Mouse (Mus musculus) ES-E14 (cell line): Measurements from ENCODE around the gene Spint3. TPM values are rescaled to one million over a fixed set of nuclear protein-coding genes. Genes with fewer than 3 reads are reported as not detected.
A peak's percentile ranks its signal among the peaks of the same experiment; 100 is the strongest.

Experiments used
- DNase-seq: peaks from one replicate; pipeline ENCODE4 v3.0.0-alpha.2; 2013; ENCODE audit warnings: low read depth, low spot score
- H3K27ac ChIP-seq: 2 replicates; pipeline ENCODE4 v1.5.1; 2012; ENCODE audit warnings: low read depth, mild to moderate bottlenecking, low read length, moderate library complexity, mixed read lengths; ENCODE audit not compliant: poor library complexity, insufficient read depth, severe bottlenecking
- H3K36me3 ChIP-seq: 2 replicates; pipeline ENCODE4 v1.6.1; 2012; ENCODE audit warnings: mild to moderate bottlenecking, low read length, moderate library complexity, mixed read lengths; ENCODE audit not compliant: control insufficient read depth, poor library complexity, insufficient read depth, severe bottlenecking
- H3K4me1 ChIP-seq, 2 experiments: fragments of 150-350 bp in 1 of 2; sonication (generic) in 1 of 2; 2 replicates each; pipeline ENCODE4 v1.6.1; 2012; ENCODE audit warnings: low read length in 2 of 2, mild to moderate bottlenecking in 1 of 2, mixed read lengths in 1 of 2; ENCODE audit not compliant: control insufficient read depth in 2 of 2, insufficient read depth in 2 of 2, poor library complexity in 1 of 2
- H3K4me3 ChIP-seq, 2 experiments: fragments of 150-350 bp in 1 of 2; sonication (generic) in 1 of 2; 2 replicates each; pipeline ENCODE4 v1.5.1; 2012; ENCODE audit warnings: low read length in 2 of 2, low read depth in 1 of 2, mild to moderate bottlenecking in 1 of 2, mixed read lengths in 1 of 2; ENCODE audit not compliant: insufficient read depth in 1 of 2, poor library complexity in 1 of 2, severe bottlenecking in 1 of 2
- H3K9ac ChIP-seq: 2 replicates; pipeline ENCODE4 v1.6.1; 2012; ENCODE audit warnings: low read depth, mild to moderate bottlenecking, low read length, mixed read lengths; ENCODE audit not compliant: poor library complexity, insufficient read depth, severe bottlenecking
- H3K9me3 ChIP-seq: fragments of 150-350 bp; sonication (generic); 2 replicates; pipeline ENCODE4 v1.6.1; 2012; ENCODE audit warnings: low read depth, mild to moderate bottlenecking, low read length; ENCODE audit not compliant: control insufficient read depth, insufficient read depth
- CHD2 ChIP-seq: IDR thresholded peaks from 2 replicates; pipeline ENCODE4 v1.6.1; 2014; ENCODE audit warnings: mild to moderate bottlenecking, low read depth, low read length, inconsistent platforms
- HCFC1 ChIP-seq: IDR thresholded peaks from 2 replicates; pipeline ENCODE4 v1.6.1; 2012; ENCODE audit warnings: low read length, inconsistent platforms, borderline replicate concordance; ENCODE audit not compliant: insufficient read depth
- MAFK ChIP-seq: IDR thresholded peaks from 2 replicates; pipeline ENCODE4 v1.6.1; 2014; ENCODE audit warnings: mild to moderate bottlenecking, low read depth, low read length, inconsistent platforms; ENCODE audit not compliant: insufficient read depth
- ZC3H11A ChIP-seq: IDR thresholded peaks from 2 replicates; pipeline ENCODE4 v1.6.1; 2012; ENCODE audit warnings: low read depth, mild to moderate bottlenecking, inconsistent platforms, low read length, borderline replicate concordance
- ZNF384 ChIP-seq: IDR thresholded peaks from 2 replicates; pipeline ENCODE4 v1.6.1; 2012; ENCODE audit warnings: low read depth, low read length, inconsistent platforms
- in situ Hi-C, 2 experiments: fragments of 600-800 bp; cut with MboI; formaldehyde crosslinking; loops; one replicate each; pipeline ENCODE4 v1.15.1; 2025; ENCODE audit warnings: low sequenced_read_pairs in 2 of 2, inconsistent platforms in 1 of 2; ENCODE audit not compliant: unreplicated experiment in 2 of 2
- total RNA-seq: library from RNA; depleted of rRNA; stranded (reverse); fragments of 300-350 nt; gene quantifications from 2 replicates; pipeline ENCODE4 v1.2.3, GENCODE M21; 2012

Spint3 gene
- total RNA-seq, 1 experiment: not detected

- in situ Hi-C loops: no loop called here
- H3K9me3 ChIP-seq: no peaks in the 10 kb centered on the region
These were observed 35.5 kb upstream of the Spint3 start for GRCm38 (mm10) chr2:164608781-164609180.

GRCm38 (mm10) chr2:164604411-164604810, 31.2 kb upstream of the Spint3 start:
- no peaks in the 10 kb centered on the region for H3K9me3 ChIP-seq
- no peak overlapping the region for H3K27ac ChIP-seq
- TF ChIP-seq HCFC1 (no peak), CHD2 (no peak), ZC3H11A (no peak), MAFK (no peak), ZNF384 (no peak)

More at GRCm38 (mm10) chr2:164608781-164609180, 35.5 kb upstream of the Spint3 start:
- H3K27ac ChIP-seq: no peak overlapping the region
- H3K4me3 ChIP-seq: peak overlapping the region in 1 of 2 experiments; percentile 14; a peak in 1 of 4 replicates
- no peak for TF ChIP-seq HCFC1
- TF ChIP-seq ZC3H11A: no peak
- no peak for TF ChIP-seq MAFK
- H3K9ac ChIP-seq: no peak overlapping the region
- H3K36me3 ChIP-seq: no peaks in the 10 kb centered on the region
- DNase-seq: no peak
- H3K4me1 ChIP-seq: no peaks in the 10 kb centered on the region

GRCm38 (mm10) chr2:164603482-164603881, 30.2 kb upstream of the Spint3 start:
- Histone ChIP-seq H3K9ac (no peak overlapping the region), H3K4me1 (no peaks in the 10 kb centered on the region), H3K36me3 (no peaks in the 10 kb centered on the region), H3K9me3 (no peaks in the 10 kb centered on the region), H3K4me3 (no peak overlapping the region), H3K27ac (no peak overlapping the region)
- peak; percentile 35 for DNase-seq
- in situ Hi-C loops: no loop called here
- TF ChIP-seq CHD2: no peak
- no peak for TF ChIP-seq MAFK
- no peak for TF ChIP-seq ZNF384
- TF ChIP-seq HCFC1: no peak
- TF ChIP-seq ZC3H11A: no peak

More at GRCm38 (mm10) chr2:164604411-164604810, 31.2 kb upstream of the Spint3 start:
- Histone ChIP-seq H3K36me3 (no peaks in the 10 kb centered on the region), H3K4me1 (no peaks in the 10 kb centered on the region), H3K9ac (no peak overlapping the region), H3K4me3 (no peak overlapping the region)
- no peak for DNase-seq
- in situ Hi-C loops: no loop called here

- Histone ChIP-seq H3K4me1 (no peaks in the 10 kb centered on the region), H3K9ac (no peak overlapping the region), H3K4me3 (no peak overlapping the region), H3K36me3 (no peaks in the 10 kb centered on the region), H3K27ac (no peak overlapping the region), H3K9me3 (no peaks in the 10 kb centered on the region)
- no peak for TF ChIP-seq CHD2
- DNase-seq: no peak
- in situ Hi-C loops: no loop called here
These were observed 26.9 kb upstream of the Spint3 start for GRCm38 (mm10) chr2:164600179-164600578.

GRCm38 (mm10) chr2:164593494-164593893, 20.2 kb upstream of the Spint3 start, which contains the start of gene Eppin:
TSS of gene Eppin (minus strand) at chr2:164593594.
- 0 out of 4 replicates have a peak, but pooled peaks cover 0 to 3% of the 10 kb centered on the region in 2 experiments for H3K4me1 ChIP-seq
- H3K27ac ChIP-seq: no peak within 1 kb of the TSS
- no peak within 1 kb of the TSS for H3K4me3 ChIP-seq
- TF ChIP-seq ZNF384: no peak
- no peak for TF ChIP-seq CHD2
- no peak within 1 kb of the TSS for H3K9ac ChIP-seq
- no peaks in the 10 kb centered on the region for H3K9me3 ChIP-seq
- no peak for DNase-seq
- in situ Hi-C loops: loop anchor here in 1 of 2 experiments (10.0 kb wide), 1 partner anchor 131 kb away; no protein-coding TSS in a partner anchor
- no peaks in the 10 kb centered on the region for H3K36me3 ChIP-seq
